Mouse (Mus musculus) T-helper 1 cell (primary cell): ENCODE results near the gene Krt90.

Source experiments
- in situ Hi-C: fragments of 300-600 bp; cut with MboI, MseI; formaldehyde crosslinking; loops from one replicate; pipeline ENCODE4 v1.15.1; 2025; ENCODE audit warnings: high pct_unique_total_duplicates

Gene Krt90

GRCm38 (mm10) chr15:101562850-101563249 lies at the start of gene Krt90:
TSS of gene Krt90 (minus strand) at chr15:101562950.
- in situ Hi-C loops, result no loop called here

- in situ Hi-C loops, result no loop called here
These were observed 36.4 kb upstream of the Krt90 start for GRCm38 (mm10) chr15:101599123-101599522.

GRCm38 (mm10) chr15:101588216-101588615 lies 25.5 kb upstream of the Krt90 start:
- in situ Hi-C loops, result no loop called here

DNA sequence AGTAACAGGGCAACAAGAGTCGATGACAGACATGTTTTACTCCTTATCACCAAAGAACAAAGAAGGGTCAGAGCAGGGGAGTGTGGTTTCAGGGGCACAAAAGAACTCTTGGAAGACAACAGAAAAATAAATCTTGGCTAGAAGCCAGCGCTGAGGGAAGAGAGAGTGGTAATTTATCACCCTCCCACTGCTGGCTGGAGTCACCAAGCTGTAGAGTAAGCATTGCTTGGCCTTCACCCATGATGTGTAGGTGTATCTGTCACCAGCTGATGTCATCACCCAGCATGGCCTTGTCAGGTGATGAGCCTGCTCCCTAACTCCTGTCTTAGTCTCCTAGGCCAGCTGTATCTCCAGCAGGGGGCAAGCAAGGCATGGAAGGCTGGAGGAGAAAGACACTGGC lies 21.7 kb upstream of the Krt90 start:
- in situ Hi-C loops, result no loop called here

- in situ Hi-C loops, result no loop called here
These were observed 20.6 kb upstream of the Krt90 start for GRCm38 (mm10) chr15:101583211-101583965.

DNA sequence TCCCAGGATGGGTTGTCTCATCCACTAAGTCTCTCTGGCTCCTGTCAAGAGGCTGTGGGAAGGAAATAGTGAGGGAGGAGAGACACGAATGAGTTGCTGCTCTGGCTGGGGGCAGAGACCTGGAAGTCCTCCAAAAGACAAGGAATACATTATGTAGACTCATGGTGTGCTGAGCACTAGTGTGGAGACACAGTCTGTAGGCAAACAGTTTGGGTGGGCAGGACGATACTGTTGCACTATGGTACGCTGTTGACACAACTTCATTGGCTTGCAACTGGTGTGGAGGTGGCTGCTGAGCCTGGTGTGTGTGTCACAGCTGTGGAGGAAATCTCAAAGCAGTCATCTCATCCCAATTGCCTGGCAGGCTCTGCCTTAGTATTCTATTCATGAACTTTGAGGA lies 19.0 kb upstream of the Krt90 start:
- in situ Hi-C loops, result no loop called here

GRCm38 (mm10) chr15:101575506-101575905 lies 12.8 kb upstream of the Krt90 start:
- in situ Hi-C loops, result no loop called here

GRCm38 (mm10) chr15:101573796-101574345 lies 11.1 kb upstream of the Krt90 start, which contains the start of gene Krt75:
TSS of gene Krt75 (minus strand) at chr15:101573904.
- in situ Hi-C loops, result no loop called here

- in situ Hi-C loops, result no loop called here
These were observed 5.0 kb upstream of the Krt90 start for GRCm38 (mm10) chr15:101567780-101568179.

DNA sequence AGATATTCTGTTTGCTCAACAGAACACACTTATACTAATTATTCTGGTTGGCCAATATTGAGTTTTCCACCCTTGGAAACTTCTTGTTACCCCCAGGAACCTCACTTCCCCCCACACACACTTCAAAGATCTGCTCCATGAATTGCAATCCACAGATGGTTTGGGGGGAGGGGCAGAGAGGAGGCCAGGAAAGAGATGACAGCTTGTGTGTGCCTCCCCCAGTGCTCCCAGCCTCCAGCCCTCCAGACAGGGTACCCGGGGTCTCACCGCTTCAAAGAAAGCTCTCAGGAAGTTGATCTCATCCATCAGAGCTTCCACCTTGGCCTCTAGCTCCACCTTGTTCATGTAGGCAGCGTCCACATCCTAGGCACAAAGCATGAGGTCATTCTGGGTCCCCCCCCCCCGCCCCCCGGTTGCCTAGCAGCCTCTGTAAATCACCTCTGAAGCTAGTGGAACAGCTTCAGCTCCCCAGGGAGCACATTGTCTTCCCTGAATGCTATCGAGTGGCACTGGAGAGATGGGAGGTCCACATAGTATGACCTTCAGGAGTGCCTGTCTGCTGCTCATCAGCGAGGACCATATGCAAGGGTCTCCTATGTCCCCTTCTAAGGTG lies 4.6 kb downstream of the Krt90 start:
- in situ Hi-C loops, result no loop called here

- in situ Hi-C loops, result no loop called here
These were observed 9.6 kb downstream of the Krt90 start for GRCm38 (mm10) chr15:101553169-101553568.

DNA sequence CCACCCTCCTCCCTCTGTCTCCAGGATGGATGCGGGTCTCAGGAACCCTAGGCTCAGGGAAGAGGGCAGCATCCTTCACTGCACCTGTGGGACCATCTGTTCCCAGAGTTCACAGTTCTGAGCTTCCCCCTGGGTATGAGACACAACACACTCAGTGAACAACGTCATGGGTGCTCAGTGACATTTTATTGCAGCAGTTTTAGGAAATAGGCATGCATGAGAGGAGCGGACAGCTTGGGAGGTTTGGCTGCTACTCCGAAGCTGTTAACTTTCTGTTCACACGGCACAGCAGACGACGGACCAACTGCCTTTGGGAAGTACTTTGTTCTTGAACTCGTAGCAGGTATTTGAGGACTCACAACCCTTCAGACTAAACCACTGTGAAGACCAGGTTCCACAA lies 10.6 kb downstream of the Krt90 start:
- in situ Hi-C loops, result no loop called here

GRCm38 (mm10) chr15:101550567-101550966 lies 12.2 kb downstream of the Krt90 start, which contains the start of gene Krt82:
TSS of gene Krt82 (minus strand) at chr15:101550667.
- in situ Hi-C loops, result no loop called here

DNA sequence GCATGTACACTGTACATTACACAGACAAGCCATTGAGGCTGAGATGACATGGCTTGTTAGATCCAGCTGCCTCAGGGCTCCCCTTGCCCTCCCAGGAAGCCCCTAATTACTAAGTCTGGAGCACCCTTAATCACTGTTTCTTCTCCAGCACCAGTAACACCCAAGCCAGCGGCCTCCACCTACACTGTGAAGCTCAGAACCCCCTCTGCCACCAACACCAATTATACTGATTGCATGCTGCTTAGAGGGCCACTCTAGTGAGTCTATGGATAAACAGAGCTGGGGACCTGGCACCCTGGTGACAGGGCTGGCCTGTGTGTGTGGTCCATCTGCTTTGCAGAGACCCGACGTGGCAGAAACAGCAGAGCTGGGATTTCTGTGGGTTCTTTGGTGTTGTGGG lies 18.3 kb downstream of the Krt90 start:
- in situ Hi-C loops, result loop anchor here (5.0 kb wide), 1 partner anchor 98 kb away; no protein-coding TSS in a partner anchor

DNA sequence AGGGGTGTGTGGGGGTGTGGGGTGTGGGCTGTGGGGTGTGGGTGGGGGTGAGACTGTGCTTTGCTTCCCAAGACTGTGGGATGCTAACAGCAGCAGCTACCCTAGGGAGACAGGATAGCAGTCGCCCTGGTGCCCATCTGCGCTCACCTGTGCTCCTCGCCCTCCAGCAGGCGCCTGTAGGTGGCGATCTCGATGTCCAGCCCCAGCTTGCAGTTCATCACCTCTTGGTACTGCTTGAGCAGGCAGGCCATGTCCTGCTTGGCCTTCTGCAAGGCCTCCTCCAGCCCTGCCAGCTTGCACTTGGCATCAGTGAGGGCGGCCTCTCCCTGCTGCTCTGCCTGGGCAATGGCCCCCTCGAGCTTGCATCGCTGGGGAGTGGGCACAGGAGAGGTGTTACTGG lies 20.2 kb downstream of the Krt90 start:
- in situ Hi-C loops, result loop anchor here (5.0 kb wide), 1 partner anchor 100 kb away; no protein-coding TSS in a partner anchor

DNA sequence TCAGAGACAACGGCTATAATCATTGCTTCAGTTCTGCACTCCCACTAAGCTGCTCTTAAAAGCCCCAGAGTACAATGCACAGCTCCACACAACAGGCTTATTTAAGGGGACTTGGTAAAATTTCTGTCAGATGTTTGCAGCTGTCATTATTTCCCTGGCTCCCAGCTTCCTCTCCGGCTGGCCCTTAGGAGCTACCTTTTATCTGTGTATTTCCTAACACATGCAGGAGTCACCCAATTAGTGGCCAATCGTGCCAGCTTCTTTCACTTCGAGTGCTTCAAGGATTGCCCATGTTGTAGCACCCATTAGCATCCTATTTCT lies 24.2 kb downstream of the Krt90 start:
- in situ Hi-C loops, result loop anchor here (5.0 kb wide), 1 partner anchor 509 kb away; no protein-coding TSS in a partner anchor

GRCm38 (mm10) chr15:101537864-101538579 lies 24.7 kb downstream of the Krt90 start:
- in situ Hi-C loops, result loop anchor here (5.0 kb wide), 1 partner anchor 509 kb away; no protein-coding TSS in a partner anchor

GRCm38 (mm10) chr15:101536054-101536850 lies 26.5 kb downstream of the Krt90 start:
- in situ Hi-C loops, result loop anchor here (5.0 kb wide), 1 partner anchor 511 kb away; no protein-coding TSS in a partner anchor

DNA sequence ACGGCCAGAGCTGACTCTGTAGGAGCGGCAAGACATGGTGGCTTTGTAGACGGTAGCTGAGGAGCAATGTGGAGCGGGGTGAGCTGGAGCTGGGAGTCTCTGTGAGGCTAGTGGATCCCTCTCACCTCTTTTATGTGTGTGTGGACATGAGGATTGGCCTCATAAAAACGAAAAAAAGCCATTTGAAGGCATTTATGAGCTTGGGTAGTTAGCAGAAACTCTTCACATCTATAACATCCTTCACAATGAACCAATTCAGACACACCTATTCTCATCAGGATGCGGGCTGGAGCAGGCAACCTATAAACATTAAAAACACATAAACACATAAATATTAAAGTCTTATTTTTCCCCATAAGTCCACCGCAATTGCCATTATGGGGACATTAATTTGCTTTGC lies 30.0 kb downstream of the Krt90 start, which contains the start of gene Krt84:
Krt84 (minus strand) TSS at position 101 of the 400 bp plus-strand sequence.
- in situ Hi-C loops, result no loop called here

DNA sequence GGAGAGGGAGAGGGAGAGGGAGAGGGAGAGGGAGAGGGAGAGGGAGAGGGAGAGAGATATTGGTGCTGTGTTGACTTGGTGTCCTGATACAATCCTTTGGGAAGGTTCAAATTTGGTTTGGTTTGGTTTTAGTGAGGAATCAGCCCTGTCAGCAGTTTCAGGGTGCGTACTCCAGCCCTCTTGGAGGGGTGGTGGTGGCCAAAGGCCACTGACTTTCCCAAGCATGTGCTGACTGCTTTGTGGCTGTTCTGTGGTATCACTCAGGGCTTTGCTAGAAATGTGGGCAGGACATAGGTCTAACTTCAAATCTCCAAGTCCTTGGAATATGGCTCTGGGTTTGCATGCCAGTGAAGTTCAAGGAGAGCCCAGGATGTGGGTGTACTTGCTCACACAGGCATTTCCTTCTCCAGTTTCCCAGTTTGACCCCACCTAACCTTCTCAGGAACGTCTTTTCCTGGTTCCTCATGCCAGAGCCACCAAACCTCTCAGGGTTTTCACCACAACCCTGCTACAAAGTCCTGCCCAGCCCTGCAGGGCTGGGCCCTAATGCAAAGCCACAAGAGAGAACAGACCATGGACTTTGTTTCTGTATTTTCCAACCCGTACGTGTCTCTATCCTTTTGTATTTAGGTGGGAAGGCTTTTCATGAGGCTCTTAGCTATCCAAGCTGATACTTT lies 40.1 kb downstream of the Krt90 start:
- in situ Hi-C loops, result no loop called here
